Mouse (Mus musculus) thymus, postnatal 10 days (tissue): ENCODE results near the gene Olfr1347.
"Not testable (repeated sequence)": the region's sequence is repeated elsewhere in the genome, so short reads cannot be mapped to it uniquely, and the experiment has no call there.

Experiments
- DNase-seq, 2 experiments: peaks; one replicate each; pipeline ENCODE4 v3.0.0; 2021; ENCODE audit warnings: low spot score in 2 of 2

The Olfr1347 gene

GRCm38 (mm10) chr7:6499655-6500054 lies at the start of gene Olfr1347:
TSS of gene Olfr1347 (minus strand) at chr7:6499755.
- no peak for DNase-seq

- no peak for DNase-seq
These were observed 26.6 kb upstream of the Olfr1347 start for GRCm38 (mm10) chr7:6526141-6526540.

GRCm38 (mm10) chr7:6525001-6525400 lies 25.4 kb upstream of the Olfr1347 start:
- no peak for DNase-seq

GRCm38 (mm10) chr7:6522850-6523249 lies 23.3 kb upstream of the Olfr1347 start, which contains the start of gene Olfr1349:
TSS of gene Olfr1349 (minus strand) at chr7:6522950.
- DNase-seq, result no peak

- no peak for DNase-seq
These were observed 22.1 kb upstream of the Olfr1347 start for GRCm38 (mm10) chr7:6521666-6522065.

- DNase-seq, result no peak
These were observed 9.1 kb upstream of the Olfr1347 start, which contains the start of gene Olfr1348 for GRCm38 (mm10) chr7:6508648-6509047. TSS of gene Olfr1348 (minus strand) at chr7:6508748.

GRCm38 (mm10) chr7:6486841-6487240 lies 12.7 kb downstream of the Olfr1347 start, which contains the start of gene Olfr5:
TSS of gene Olfr5 (minus strand) at chr7:6486941.
- no peak for DNase-seq

- not testable (repeated sequence) for DNase-seq
These were observed 21.9 kb downstream of the Olfr1347 start for GRCm38 (mm10) chr7:6477633-6478032.

GRCm38 (mm10) chr7:6466951-6467350 lies 32.6 kb downstream of the Olfr1347 start, which contains the start of gene Olfr1346:
TSS of gene Olfr1346 (plus strand) at chr7:6467101.
- DNase-seq, result no peak

- DNase-seq, result no peak
These were observed 43.2 kb downstream of the Olfr1347 start for GRCm38 (mm10) chr7:6456399-6456798.

GRCm38 (mm10) chr7:6455868-6456267 lies 43.7 kb downstream of the Olfr1347 start, which contains the start of gene Olfr1336:
TSS of gene Olfr1336 (plus strand) at chr7:6456168.
- no peak for DNase-seq

- DNase-seq, result no peak
These were observed 51.8 kb downstream of the Olfr1347 start for GRCm38 (mm10) chr7:6447771-6448170.

- no peak for DNase-seq
These were observed 58.4 kb downstream of the Olfr1347 start for GRCm38 (mm10) chr7:6441173-6441572.

GRCm38 (mm10) chr7:6438388-6438787 lies 61.2 kb downstream of the Olfr1347 start, which contains the start of gene Olfr1344:
TSS of gene Olfr1344 (plus strand) at chr7:6438688.
- no peak for DNase-seq
